Mouse (Mus musculus) kidney, postnatal 4 days (tissue): Measurements from ENCODE around the gene Cfap298.

ENCODE experiments used
- DNase-seq, 2 experiments: peaks; one replicate each; pipeline ENCODE4 v3.0.0; 2021; ENCODE audit warnings: mixed read lengths in 2 of 2

Cfap298 gene

GRCm38 (mm10) chr16:90934687-90935328 is at the start of gene Cfap298:
TSS of gene Cfap298 (minus strand) at chr16:90935114.
- peak; percentile 93 to 96 for DNase-seq

- no peak for DNase-seq
Observed at GRCm38 (mm10) chr16:90971004-90971403, 36.1 kb upstream of the Cfap298 start.

GRCm38 (mm10) chr16:90966241-90966640 is 31.3 kb upstream of the Cfap298 start:
- no peak for DNase-seq

GRCm38 (mm10) chr16:90964302-90964701 is 29.4 kb upstream of the Cfap298 start:
- no peak for DNase-seq

GRCm38 (mm10) chr16:90963866-90964265 is 29.0 kb upstream of the Cfap298 start:
- no peak for DNase-seq

- DNase-seq, result no peak
Observed at GRCm38 (mm10) chr16:90963231-90963630, 28.3 kb upstream of the Cfap298 start.

- no peak for DNase-seq
Observed at GRCm38 (mm10) chr16:90958301-90959085, 23.6 kb upstream of the Cfap298 start.

GRCm38 (mm10) chr16:90955494-90955893 is 20.6 kb upstream of the Cfap298 start:
- no peak for DNase-seq

GRCm38 (mm10) chr16:90953770-90954169 is 18.9 kb upstream of the Cfap298 start:
- DNase-seq, result no peak

- DNase-seq, result no peak
Observed at GRCm38 (mm10) chr16:90953147-90953546, 18.2 kb upstream of the Cfap298 start.

- DNase-seq, result no peak
Observed at GRCm38 (mm10) chr16:90950354-90950963, 15.5 kb upstream of the Cfap298 start.

- no peak for DNase-seq
Observed at GRCm38 (mm10) chr16:90946977-90947376, 12.1 kb upstream of the Cfap298 start.

- no peak for DNase-seq
Observed at GRCm38 (mm10) chr16:90941246-90941645, 6.3 kb upstream of the Cfap298 start.

GRCm38 (mm10) chr16:90934193-90934686 is 674 bp downstream of the Cfap298 start:
- peak; percentile 72 to 83 for DNase-seq

GRCm38 (mm10) chr16:90933534-90934176 is 1.3 kb downstream of the Cfap298 start:
- DNase-seq, result no peak

- DNase-seq, result no peak
Observed at GRCm38 (mm10) chr16:90927446-90927845, 7.5 kb downstream of the Cfap298 start.

- peak; percentile 85 to 88 for DNase-seq
Observed at GRCm38 (mm10) chr16:90925461-90925860, 9.5 kb downstream of the Cfap298 start.

- DNase-seq, result peak; percentile 36 to 59
Observed at GRCm38 (mm10) chr16:90924606-90925370, 10.1 kb downstream of the Cfap298 start.

GRCm38 (mm10) chr16:90921471-90922159 is 13.3 kb downstream of the Cfap298 start:
- DNase-seq, result no peak

GRCm38 (mm10) chr16:90917156-90917555 is 17.8 kb downstream of the Cfap298 start:
- DNase-seq, result peak in 1 of 2 experiments; percentile 18

- DNase-seq, result peak; percentile 52 to 66
Observed at GRCm38 (mm10) chr16:90916040-90916481, 18.9 kb downstream of the Cfap298 start.
